17 mouse cellular contexts compared by ENCODE assay signal in genomic region chr7:141835941-141836340, GRCm38 (mm10). TPM values are rescaled to one million over a fixed set of nuclear protein-coding genes. Genes with fewer than 3 reads are reported as not detected.
DNase-seq lines count a peak whose midpoint lies in the region; ATAC-seq and TF ChIP-seq lines count a peak whose summit lies in the region.
"Had no signal": no experiment of that assay in that cellular context is flagged by ENCODE, and none has a peak within 500 bp of the region (broad histone marks: within the 10 kb centered on the region; RNA-seq: fewer than 3 reads in every experiment).

No protein-coding gene starts in this region.

- no peak overlapping the region for H3K4me3 ChIP-seq in kidney, postnatal 0 days (replicated peaks; ENCODE audit: low read depth, low read length)
- H3K4me3 ChIP-seq in midbrain, postnatal 0 days (ENCODE audit: low read depth, low read length): no peak overlapping the region
- H3K4me3 ChIP-seq: layer of hippocampus, adult 2 months; left cerebral cortex, adult 2 months; limb, embryonic 15.5 days had no signal

- no peak overlapping the region for H3K27ac ChIP-seq in kidney, postnatal 0 days
- H3K27ac ChIP-seq in midbrain, postnatal 0 days (ENCODE audit: low read depth, low read length): no peak overlapping the region
- H3K27ac ChIP-seq: layer of hippocampus, adult 2 months; left cerebral cortex, adult 2 months; limb, embryonic 15.5 days had no signal

- in situ Hi-C loops in Patski (cut with MboI; ENCODE audit: low pct_unique_long_range_greater_than_20kb): no loop called here

- H3K4me1 ChIP-seq in kidney, postnatal 0 days (replicated peaks; ENCODE audit: insufficient read depth, low read length): no peaks in the 10 kb centered on the region
- no peaks in the 10 kb centered on the region for H3K4me1 ChIP-seq in midbrain, postnatal 0 days (ENCODE audit: insufficient read depth, low read length)
- H3K4me1 ChIP-seq: limb, embryonic 15.5 days had no signal

- TF ChIP-seq CTCF in kidney, postnatal 0 days (IDR thresholded peaks at IDR 0.05; ENCODE audit: low read depth): no peak
- no peak for TF ChIP-seq CTCF in Patski (IDR thresholded peaks at IDR 0.05)
- no peak for TF ChIP-seq CTCF in midbrain, postnatal 0 days (IDR thresholded peaks at IDR 0.05)

- POLR2A ChIA-PET in Patski (lab: Charles Lee): interaction anchor here (1.0 kb wide), 1 partner anchor 18 kb away, joined by 3 read pairs; no protein-coding TSS in a partner anchor

- CTCF ChIA-PET in Patski (lab: Charles Lee): interaction anchor here (1.0 to 1.1 kb wide), 2 partner anchors 17 to 30 kb away, joined by 3 to 4 read pairs; no protein-coding TSS in a partner anchor

- no peaks in the 10 kb centered on the region for H3K27me3 ChIP-seq in kidney, postnatal 0 days (ENCODE audit: insufficient read depth, low read length)
- H3K27me3 ChIP-seq in Patski: no peaks in the 10 kb centered on the region
- H3K27me3 ChIP-seq in midbrain, postnatal 0 days (ENCODE audit: insufficient read depth, low read length): no peaks in the 10 kb centered on the region
- H3K27me3 ChIP-seq: limb, embryonic 15.5 days had no signal

- WGBS in kidney, postnatal 0 days: 49% methylated on average over 7 of the region's 7 CpGs
- WGBS in midbrain, postnatal 0 days: 74% methylated on average over 7 of the region's 7 CpGs

- no peaks in the 10 kb centered on the region for H3K36me3 ChIP-seq in kidney, postnatal 0 days (ENCODE audit: insufficient read depth, low read length)
- no peaks in the 10 kb centered on the region for H3K36me3 ChIP-seq in midbrain, postnatal 0 days (ENCODE audit: insufficient read depth, low read length)
- H3K36me3 ChIP-seq: limb, embryonic 15.5 days had no signal

- H3K9me3 ChIP-seq in kidney, postnatal 0 days (replicated peaks; ENCODE audit: low read length): no peaks in the 10 kb centered on the region
- no peaks in the 10 kb centered on the region for H3K9me3 ChIP-seq in midbrain, postnatal 0 days (ENCODE audit: low read length)
- H3K9me3 ChIP-seq: limb, embryonic 15.5 days had no signal

- ATAC-seq in kidney, postnatal 0 days (replicated peaks; ENCODE audit: low FRiP score, low read depth): peak; percentile 26; the same call in 1 of the 2 replicates
- peak; percentile 81 for ATAC-seq in Patski
- ATAC-seq in midbrain, postnatal 0 days (ENCODE audit: low FRiP score): no peak

- DNase-seq in cerebellum, postnatal 14 days: peak; percentile 20 to 25
- no peak for DNase-seq in cerebellum, adult 9-11 months
- peak; percentile 34 for DNase-seq in kidney, postnatal 0 days (ENCODE audit: low spot score)
- DNase-seq in kidney, postnatal 36 days: no peak
- DNase-seq in Patski (ENCODE audit: low read depth, low spot score): no peak
- peak; percentile 16 for DNase-seq in thymus, postnatal 0 days (ENCODE audit: low spot score)
- no peak for DNase-seq in midbrain, postnatal 0 days (ENCODE audit: low spot score)
- no peak for DNase-seq in neural tube, embryonic 10.5 days (ENCODE audit: extremely low spot score, low spot score)
- DNase-seq: adrenal gland, adult 8-10 months; cerebellum, adult 9-10 months; heart, postnatal 4 days had no signal

- no peak overlapping the region for H3K4me2 ChIP-seq in kidney, postnatal 0 days (ENCODE audit: low read length)
- H3K4me2 ChIP-seq in midbrain, postnatal 0 days (ENCODE audit: low read depth, low read length, poor library complexity, severe bottlenecking): no peak overlapping the region
- H3K4me2 ChIP-seq: limb, embryonic 15.5 days had no signal

- no peak overlapping the region for H3K9ac ChIP-seq in kidney, postnatal 0 days (ENCODE audit: low read depth, low read length)
- no peak overlapping the region for H3K9ac ChIP-seq in midbrain, postnatal 0 days (replicated peaks; ENCODE audit: low read length, poor library complexity, severe bottlenecking)
- H3K9ac ChIP-seq: limb, embryonic 15.5 days had no signal

RNA-seq across cellular contexts. Expression of gene Muc5b, which starts 2.9 kb away (rescaled TPM):
- 0.01 TPM in 2 replicates for polyA plus RNA-seq in kidney, postnatal 0 days (2015; fragmentation: Nextera tagmentation; extraction: Ambion mirVana)
- polyA plus RNA-seq in Patski (2021): not detected
- polyA plus RNA-seq in thymus, postnatal 0 days (2015; fragmentation: Nextera tagmentation; extraction: Ambion mirVana): 0.77 and 1.2 TPM in 2 replicates
- 0.05 TPM in 1 of 2 replicates, not detected in the other for total RNA-seq in midbrain, postnatal 0 days (2014; rRNA removed)
- polyA plus RNA-seq in midbrain, postnatal 0 days (2015; fragmentation: Nextera tagmentation; extraction: Ambion mirVana): 0.02 and 0.04 TPM in 2 replicates
- total RNA-seq: adrenal gland, adult 8-10 months; heart, postnatal 4 days; layer of hippocampus, adult 2 months; left cerebral cortex, adult 2 months; neutrophil, adult 5-6 weeks had no signal
- polyA plus RNA-seq: embryonic facial prominence, embryonic 11.5 days had no signal

RNA-seq across cellular contexts. Expression of gene Muc5ac, which starts 47.2 kb away (rescaled TPM):
- polyA plus RNA-seq in kidney, postnatal 0 days (2015; fragmentation: Nextera tagmentation; extraction: Ambion mirVana): not detected in 2 replicates
- under 0.01 TPM for polyA plus RNA-seq in Patski (2021)
- polyA plus RNA-seq in thymus, postnatal 0 days (2015; fragmentation: Nextera tagmentation; extraction: Ambion mirVana): 0.12 and 0.14 TPM in 2 replicates
- total RNA-seq in midbrain, postnatal 0 days (2014; rRNA removed): not detected in 2 replicates
- polyA plus RNA-seq in midbrain, postnatal 0 days (2015; fragmentation: Nextera tagmentation; extraction: Ambion mirVana): not detected in 2 replicates
- total RNA-seq: adrenal gland, adult 8-10 months; heart, postnatal 4 days; layer of hippocampus, adult 2 months; left cerebral cortex, adult 2 months; neutrophil, adult 5-6 weeks had no signal
- polyA plus RNA-seq: embryonic facial prominence, embryonic 11.5 days; intestine, embryonic 14.5 days; limb, embryonic 15.5 days had no signal

Comparison
In these comparisons a context has a peak if more than half of its experiments do, and no peak if none do; other contexts are left out.
1. DNase-seq: peak in cerebellum, postnatal 14 days (2 of 2), kidney, postnatal 0 days (single experiment) and thymus, postnatal 0 days (single experiment); none in cerebellum, adult 9-11 months (single experiment), kidney, postnatal 36 days (0 of 2), Patski (single experiment), midbrain, postnatal 0 days (single experiment) and neural tube, embryonic 10.5 days (single experiment).